Mouse (Mus musculus) embryonic facial prominence, embryonic 15.5 days (tissue): ENCODE results near the gene Hic2. TPM values are rescaled to one million over a fixed set of nuclear protein-coding genes. Genes with fewer than 3 reads are reported as not detected.
"Not testable (repeated sequence)": the region's sequence is repeated elsewhere in the genome, so short reads cannot be mapped to it uniquely, and the experiment has no call there.

Experiments
- ATAC-seq: fragments of 200-750 bp; cut with Nextera tagmentation; 2 replicates; pipeline ENCODE4 v1.8.0; 2017; ENCODE audit warnings: low read depth, moderate TSS enrichment; ENCODE audit not compliant: insufficient number of reproducible peaks, low FRiP score, low TSS enrichment
- H3K27ac ChIP-seq: fragments of 300-500 bp; sonication (generic); replicated peaks from 2 replicates; pipeline ENCODE4 v1.5.1; 2015; ENCODE audit warnings: mild to moderate bottlenecking, inconsistent platforms
- H3K27me3 ChIP-seq: fragments of 300-500 bp; sonication (generic); 2 replicates; pipeline ENCODE4 v1.6.1; 2015; ENCODE audit warnings: inconsistent platforms
- H3K36me3 ChIP-seq: fragments of 300-500 bp; sonication (generic); 2 replicates; pipeline ENCODE4 v1.6.1; 2015; ENCODE audit warnings: mild to moderate bottlenecking, inconsistent platforms
- H3K4me1 ChIP-seq: fragments of 300-500 bp; sonication (generic); 2 replicates; pipeline ENCODE4 v1.6.1; 2015; ENCODE audit warnings: inconsistent platforms
- H3K4me2 ChIP-seq: fragments of 300-500 bp; sonication (generic); replicated peaks from 2 replicates; pipeline ENCODE4 v1.6.1; 2015; ENCODE audit warnings: mild to moderate bottlenecking, inconsistent platforms
- H3K4me3 ChIP-seq: fragments of 300-500 bp; sonication (generic); replicated peaks from 2 replicates; pipeline ENCODE4 v1.5.1; 2015; ENCODE audit warnings: mild to moderate bottlenecking, inconsistent platforms
- H3K9ac ChIP-seq: fragments of 300-500 bp; sonication (generic); 2 replicates; pipeline ENCODE4 v1.6.1; 2015; ENCODE audit warnings: inconsistent platforms
- H3K9me3 ChIP-seq: fragments of 300-500 bp; sonication (generic); replicated peaks from 2 replicates; pipeline ENCODE4 v1.6.1; 2016; ENCODE audit warnings: inconsistent platforms
- WGBS: fragments of 180-500 bp; shearing (Covaris S2); methylation state at CpG from one replicate; pipeline ENCODE4 v1.1.7; 2015; 5-methylcytosine and 5-hydroxymethylcytosine counted together
- polyA plus RNA-seq: library from polyadenylated mRNA; unstranded; fragments of >200 nt; fragmentation: Nextera tagmentation; extraction: Ambion mirVana; gene quantifications from 2 replicates; pipeline ENCODE4 v1.2.1, GENCODE M21; 2015

Gene Hic2
- polyA plus RNA-seq, 1 experiment from 2014 or later = 5.6 TPM

GRCm38 (mm10) chr16:17209404-17209960 lies 23.9 kb upstream of the Hic2 start:
- WGBS = 1% methylated on average over 37 of the region's 37 CpGs
- no peak overlapping the region for H3K27ac ChIP-seq
- ATAC-seq = 0 out of 2 replicates have a peak, but pooled peaks have one; percentile 8

GRCm38 (mm10) chr16:17209981-17210838 lies 23.2 kb upstream of the Hic2 start:
- Histone ChIP-seq H3K36me3 (no peaks in the 10 kb centered on the region), H3K4me1 (peaks cover 22% of the 10 kb centered on the region), H3K4me3 (peak overlapping the region; percentile 64), H3K27me3 (peaks cover 31% of the 10 kb centered on the region), H3K27ac (no peak overlapping the region), H3K9ac (peak overlapping the region; percentile 5; the same call in 1 of the 2 replicates), H3K9me3 (no peaks in the 10 kb centered on the region), H3K4me2 (peak overlapping the region; percentile 99)
- ATAC-seq = peak; percentile 61
- WGBS = 8% methylated on average over 48 of the region's 48 CpGs

More at GRCm38 (mm10) chr16:17209404-17209960, 23.9 kb upstream of the Hic2 start:
- H3K4me3 ChIP-seq = peak overlapping the region; percentile 64
- H3K4me1 ChIP-seq = peaks cover 22% of the 10 kb centered on the region
- no peaks in the 10 kb centered on the region for H3K9me3 ChIP-seq
- H3K27me3 ChIP-seq = peaks cover 31% of the 10 kb centered on the region
- H3K9ac ChIP-seq = no peak overlapping the region; the same call in 1 of the 2 replicates
- peak overlapping the region; percentile 99 for H3K4me2 ChIP-seq
- no peaks in the 10 kb centered on the region for H3K36me3 ChIP-seq

- Histone ChIP-seq H3K36me3 (no peaks in the 10 kb centered on the region), H3K9ac (no peak overlapping the region), H3K4me2 (no peak overlapping the region), H3K27me3 (peaks cover under 1% of the 10 kb centered on the region; the same call in 1 of the 2 replicates), H3K4me3 (no peak overlapping the region), H3K9me3 (no peaks in the 10 kb centered on the region), H3K27ac (no peak overlapping the region), H3K4me1 (0 out of 2 replicates have a peak, but pooled peaks cover 4% of the 10 kb centered on the region)
- ATAC-seq = no peak
- 59% methylated on average over 8 of the region's 8 CpGs for WGBS
These were observed 16.3 kb upstream of the Hic2 start for GRCm38 (mm10) chr16:17216934-17217633.

- H3K4me1 ChIP-seq = 0 out of 2 replicates have a peak, but pooled peaks cover 4% of the 10 kb centered on the region
- no peak overlapping the region for H3K4me3 ChIP-seq
- ATAC-seq = no peak
- WGBS = 28% methylated on average over 7 of the region's 7 CpGs
- peaks cover 2% of the 10 kb centered on the region; the same call in 1 of the 2 replicates for H3K27me3 ChIP-seq
- no peaks in the 10 kb centered on the region for H3K9me3 ChIP-seq
- no peaks in the 10 kb centered on the region for H3K36me3 ChIP-seq
- H3K4me2 ChIP-seq = no peak overlapping the region
- no peak overlapping the region for H3K9ac ChIP-seq
- H3K27ac ChIP-seq = no peak overlapping the region
These were observed 13.1 kb upstream of the Hic2 start for GRCm38 (mm10) chr16:17220127-17220733.

- H3K9ac ChIP-seq = no peak overlapping the region
- no peaks in the 10 kb centered on the region for H3K9me3 ChIP-seq
- peak; percentile 100 for ATAC-seq
- H3K4me3 ChIP-seq = no peak overlapping the region
- 0 out of 2 replicates have a peak, but pooled peaks cover 4% of the 10 kb centered on the region for H3K4me1 ChIP-seq
- H3K4me2 ChIP-seq = no peak overlapping the region
- WGBS = 29% methylated on average over 25 of the region's 25 CpGs
- H3K36me3 ChIP-seq = no peaks in the 10 kb centered on the region
- no peak overlapping the region for H3K27ac ChIP-seq
- H3K27me3 ChIP-seq = peaks cover 2% of the 10 kb centered on the region; the same call in 1 of the 2 replicates
These were observed 11.2 kb upstream of the Hic2 start for GRCm38 (mm10) chr16:17222197-17222596.

- no peak overlapping the region for H3K4me2 ChIP-seq
- peaks cover 2% of the 10 kb centered on the region; the same call in 1 of the 2 replicates for H3K27me3 ChIP-seq
- no peak overlapping the region for H3K27ac ChIP-seq
- H3K36me3 ChIP-seq = no peaks in the 10 kb centered on the region
- 84% methylated on average over 5 of the region's 5 CpGs for WGBS
- H3K4me3 ChIP-seq = no peak overlapping the region
- H3K9me3 ChIP-seq = no peaks in the 10 kb centered on the region
- no peaks in the 10 kb centered on the region for H3K4me1 ChIP-seq
- no peak for ATAC-seq
- H3K9ac ChIP-seq = no peak overlapping the region
These were observed 7.8 kb upstream of the Hic2 start for GRCm38 (mm10) chr16:17225584-17225983.

GRCm38 (mm10) chr16:17226496-17226895 lies 6.9 kb upstream of the Hic2 start:
- Histone ChIP-seq H3K9me3 (no peaks in the 10 kb centered on the region), H3K9ac (no peak overlapping the region), H3K4me3 (no peak overlapping the region), H3K4me1 (no peaks in the 10 kb centered on the region), H3K4me2 (no peak overlapping the region), H3K27me3 (peaks cover 2% of the 10 kb centered on the region; the same call in 1 of the 2 replicates), H3K36me3 (no peaks in the 10 kb centered on the region), H3K27ac (no peak overlapping the region)
- ATAC-seq = no peak

- ATAC-seq, H3K27ac ChIP-seq, H3K9me3 ChIP-seq, H3K27me3 ChIP-seq, H3K4me2 ChIP-seq, H3K36me3 ChIP-seq, H3K9ac ChIP-seq, H3K4me3 ChIP-seq: not testable (repeated sequence)
- WGBS = 95% methylated on average over 2 of the region's 2 CpGs
- H3K4me1 ChIP-seq = peaks cover 30% of the 10 kb centered on the region
These were observed 1.8 kb upstream of the Hic2 start for GRCm38 (mm10) chr16:17231523-17231922.

GRCm38 (mm10) chr16:17233702-17234498 lies 528 bp downstream of the Hic2 start:
- peak overlapping the region; percentile 88 for H3K27ac ChIP-seq
- H3K9ac ChIP-seq = peak overlapping the region; percentile 68
- no peaks in the 10 kb centered on the region for H3K27me3 ChIP-seq
- H3K4me2 ChIP-seq = peak overlapping the region; percentile 93
- peak; percentile 22 for ATAC-seq
- peak overlapping the region; percentile 78 for H3K4me3 ChIP-seq
- no peaks in the 10 kb centered on the region for H3K9me3 ChIP-seq
- H3K36me3 ChIP-seq = no peaks in the 10 kb centered on the region
- WGBS = under 1% methylated on average over 62 of the region's 62 CpGs
- H3K4me1 ChIP-seq = peaks cover 30% of the 10 kb centered on the region

- Histone ChIP-seq H3K4me1 (peaks cover 34% of the 10 kb centered on the region), H3K27me3 (no peaks in the 10 kb centered on the region)
- 3% methylated on average over 12 of the region's 12 CpGs for WGBS
These were observed 1.1 kb downstream of the Hic2 start for GRCm38 (mm10) chr16:17234499-17234895.

More at GRCm38 (mm10) chr16:17234499-17234895, 1.1 kb downstream of the Hic2 start:
- Histone ChIP-seq H3K9ac (peak overlapping the region; percentile 68), H3K36me3 (no peaks in the 10 kb centered on the region), H3K9me3 (no peaks in the 10 kb centered on the region), H3K27ac (peak overlapping the region; percentile 88; the same call in 1 of the 2 replicates), H3K4me3 (peak overlapping the region; percentile 78), H3K4me2 (peak overlapping the region; percentile 93)
- no peak for ATAC-seq
